Mouse (Mus musculus) 416B (cell line): Measurements from ENCODE around the gene Blvrb.
A peak's percentile ranks its signal among the peaks of the same experiment; 100 is the strongest.
"Not testable (repeated sequence)": the region's sequence is repeated elsewhere in the genome, so short reads cannot be mapped to it uniquely, and the experiment has no call there.

Source experiments
- DNase-seq: peaks from one replicate; pipeline ENCODE4 v3.0.0; 2011; ENCODE audit warnings: low read depth

Blvrb gene

GRCm38 (mm10) chr7:27483860-27484259, 36.1 kb downstream of the Blvrb start:
- DNase-seq = peak; percentile 79

DNA sequence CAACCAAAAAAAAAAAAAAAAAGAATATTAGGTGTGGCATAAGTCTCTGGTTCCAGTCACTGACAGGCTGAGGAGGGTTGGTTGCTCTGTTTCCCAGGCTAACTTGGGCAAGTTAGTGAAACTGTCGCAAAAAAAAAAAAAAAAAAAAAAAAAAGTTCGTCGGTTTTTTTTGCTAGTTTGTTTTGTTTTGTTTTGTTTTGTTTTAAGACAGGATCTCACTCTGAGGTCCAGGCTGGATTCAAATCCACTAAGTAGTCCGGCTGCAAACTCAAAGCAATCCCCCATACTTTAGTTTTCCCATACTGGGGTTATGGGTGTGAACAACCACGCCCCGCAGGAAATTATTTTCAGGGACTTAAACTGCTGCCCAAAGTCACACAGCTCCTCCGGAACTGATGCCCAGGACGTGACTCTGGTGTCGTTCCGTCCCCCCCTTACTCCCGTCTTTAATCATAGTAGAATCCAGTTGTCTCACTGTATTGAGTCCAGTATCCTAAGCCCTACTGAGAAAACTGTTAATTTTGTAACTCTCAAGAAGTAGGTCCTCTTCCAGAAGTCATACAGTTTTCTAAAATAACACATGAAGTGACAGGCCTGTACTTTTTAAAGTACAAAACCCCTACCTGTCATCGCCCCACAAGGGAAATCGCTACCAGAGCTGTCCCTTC, 38.5 kb downstream of the Blvrb start:
- DNase-seq = peak; percentile 95

DNA sequence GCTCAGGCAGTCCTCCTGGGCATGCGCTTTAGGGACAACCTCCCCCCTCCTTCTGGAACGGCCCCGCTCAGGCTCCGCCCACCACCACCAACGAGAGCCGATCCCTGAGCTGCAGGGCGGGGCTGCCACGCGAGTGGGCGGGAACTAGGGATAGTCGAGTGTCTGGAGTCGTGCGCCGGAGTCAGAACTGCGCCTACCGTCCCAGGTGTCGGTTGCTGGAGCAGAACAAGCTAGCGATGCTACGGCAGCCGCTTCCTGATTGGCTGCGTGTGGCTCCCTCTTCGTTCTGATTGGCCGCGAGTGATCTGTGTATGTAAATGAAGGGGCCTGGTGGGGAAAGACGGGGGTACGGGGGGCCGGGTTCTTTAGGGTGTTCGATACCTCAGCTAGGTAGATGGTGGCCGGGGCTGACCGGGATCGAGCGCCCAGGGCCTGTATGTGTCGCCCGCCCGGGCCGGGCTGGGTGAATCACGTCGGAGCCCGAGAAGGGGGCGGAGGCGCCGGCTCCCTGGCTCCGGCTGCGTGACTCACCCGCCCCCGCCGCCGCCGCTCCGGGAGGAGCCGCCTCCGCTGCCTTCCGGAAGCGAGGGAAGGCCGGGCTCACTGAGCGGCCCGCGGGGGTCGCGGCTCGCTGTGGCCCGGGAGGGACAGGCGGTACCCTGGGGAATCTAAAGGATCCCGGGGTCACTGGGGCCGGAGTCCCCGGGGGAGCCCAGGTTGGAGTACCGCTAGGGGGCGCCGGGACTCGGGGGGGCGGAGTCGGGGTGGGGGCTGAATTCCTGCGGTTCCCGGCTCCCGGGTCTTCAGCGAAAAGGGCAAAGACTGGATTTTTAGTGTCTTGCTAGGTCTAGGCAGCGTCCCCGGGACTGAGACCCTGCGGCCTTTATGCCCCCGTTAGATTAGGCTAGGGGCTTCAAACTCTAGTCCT, 39.3 kb downstream of the Blvrb start, which contains the start of gene Sertad1:
TSS of gene Sertad1 (plus strand) at position 141 of the 928 bp plus-strand sequence.
- DNase-seq = peak; percentile 99

DNA sequence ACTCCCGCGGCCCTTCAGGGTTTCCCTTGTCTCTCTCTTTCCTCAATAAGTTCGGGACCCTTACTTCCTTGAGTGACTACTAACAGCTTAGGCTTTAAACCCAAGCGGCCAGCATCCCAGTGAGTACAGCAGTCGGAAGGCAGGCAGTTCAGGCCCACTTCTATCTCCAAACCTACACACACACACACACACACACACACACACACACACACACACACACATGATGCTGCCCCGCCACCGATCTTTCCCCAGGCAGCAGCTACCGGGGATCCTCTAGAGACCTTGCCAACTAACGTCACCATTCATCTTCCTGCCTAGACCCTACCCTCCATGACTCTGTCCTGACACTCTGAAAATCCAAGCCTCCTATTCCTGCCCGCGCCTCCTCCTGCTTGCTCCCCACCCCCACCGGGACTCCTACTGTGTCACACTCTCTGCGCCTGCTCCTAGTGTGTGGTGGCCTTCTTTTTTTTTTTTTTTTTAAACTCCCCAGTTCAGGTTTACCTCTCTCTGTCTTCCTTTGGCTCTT, 40.0 kb downstream of the Blvrb start:
- peak; percentile 75 for DNase-seq

DNA sequence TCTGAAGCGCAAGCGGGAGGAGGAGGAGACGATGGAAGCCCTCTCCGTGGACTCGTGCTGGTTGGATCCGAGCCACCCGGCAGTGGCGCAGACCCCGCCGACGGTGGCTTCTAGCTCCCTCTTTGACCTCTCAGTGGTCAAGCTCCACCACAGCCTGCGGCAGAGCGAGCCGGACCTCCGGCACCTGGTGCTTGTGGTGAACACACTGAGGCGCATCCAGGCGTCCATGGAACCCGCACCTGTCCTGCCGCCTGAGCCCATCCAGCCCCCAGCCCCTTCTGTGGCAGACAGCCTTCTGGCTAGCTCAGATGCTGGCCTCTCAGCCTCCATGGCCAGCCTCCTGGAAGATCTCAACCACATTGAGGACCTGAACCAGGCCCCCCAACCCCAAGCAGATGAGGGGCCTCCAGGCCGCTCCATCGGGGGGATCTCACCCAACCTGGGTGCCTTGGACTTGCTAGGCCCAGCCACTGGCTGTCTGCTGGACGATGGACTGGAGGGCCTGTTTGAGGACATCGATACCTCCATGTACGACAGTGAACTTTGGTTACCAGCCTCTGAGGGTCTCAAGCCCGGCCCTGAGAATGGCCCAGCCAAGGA, 41.6 kb downstream of the Blvrb start:
- DNase-seq = no peak

DNA sequence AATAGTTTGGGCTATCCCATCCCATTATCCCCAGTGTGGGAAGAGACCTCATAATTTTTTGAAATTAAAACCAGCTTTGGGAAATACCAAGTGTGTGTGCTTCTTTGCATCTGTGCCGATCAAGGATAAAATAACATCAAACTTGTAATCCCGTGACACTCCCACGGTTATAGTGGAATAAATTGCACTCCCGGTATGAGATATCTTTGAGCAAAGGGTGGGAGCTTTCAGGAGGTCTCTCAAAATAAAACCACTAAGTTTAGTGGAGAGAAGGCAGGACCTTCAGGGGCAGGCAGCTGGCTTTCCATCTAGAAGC, 42.4 kb downstream of the Blvrb start:
- no peak for DNase-seq

DNA sequence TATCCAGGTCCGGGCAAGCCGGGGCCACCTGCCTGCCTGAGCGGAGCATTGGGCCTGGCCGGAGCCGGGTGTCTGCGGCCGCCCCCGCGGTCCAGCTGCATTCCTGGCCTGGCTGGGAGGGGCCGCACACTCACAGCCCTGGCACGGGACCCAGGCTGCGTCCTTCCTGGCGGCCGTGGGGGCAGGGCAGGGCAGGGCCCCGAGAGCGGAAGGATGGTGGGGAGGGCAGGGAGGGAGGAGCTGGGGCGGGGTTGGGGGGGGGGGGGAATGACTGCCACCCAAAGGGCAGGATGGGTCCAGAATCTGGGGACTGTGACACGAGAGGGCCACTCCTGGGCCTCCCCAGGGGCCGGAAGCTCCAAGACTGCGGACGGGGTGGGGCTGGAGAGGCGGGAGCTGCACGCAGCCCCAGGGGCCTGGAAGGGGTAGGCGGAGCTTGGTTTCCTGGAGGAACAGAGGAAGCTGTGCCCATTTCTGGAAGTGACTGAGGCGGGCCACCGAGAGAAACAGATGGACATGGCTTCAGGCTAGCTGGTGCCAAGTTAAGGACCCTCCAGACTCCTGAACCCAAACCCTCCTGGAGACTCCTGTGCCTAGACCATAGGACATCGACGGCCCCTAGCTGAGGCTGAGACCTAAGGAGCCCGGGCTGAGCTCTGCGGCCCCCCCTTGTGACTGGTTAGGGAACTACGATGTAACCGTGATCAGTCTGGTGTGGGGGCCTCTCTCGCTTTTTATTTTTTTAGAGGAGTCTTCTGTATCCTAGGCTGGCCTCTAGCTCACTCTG, 43.0 kb downstream of the Blvrb start:
- peak; percentile 98 for DNase-seq

DNA sequence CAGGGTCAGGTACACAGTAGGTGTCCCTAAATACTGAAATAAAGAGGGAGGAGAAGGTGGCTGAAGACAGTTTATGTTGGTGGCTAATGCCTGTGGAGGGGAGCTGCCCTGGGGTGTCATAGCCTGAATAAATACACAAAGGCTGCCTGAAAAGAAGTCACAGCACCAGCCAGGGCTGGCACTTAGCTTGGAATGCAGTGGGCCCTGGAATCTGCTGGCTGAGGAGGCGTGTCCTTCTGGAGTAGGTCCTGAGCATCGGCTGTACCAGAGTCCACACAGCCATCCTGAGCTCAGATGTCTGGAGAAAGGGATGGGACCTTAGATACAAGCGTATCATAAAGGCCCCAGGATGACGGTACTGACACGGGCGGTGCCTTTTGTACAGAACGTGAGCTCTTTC, 44.1 kb downstream of the Blvrb start:
- no peak for DNase-seq

GRCm38 (mm10) chr7:27493022-27493421, 45.2 kb downstream of the Blvrb start:
- no peak for DNase-seq

- no peak for DNase-seq
These were observed 45.7 kb downstream of the Blvrb start for GRCm38 (mm10) chr7:27493450-27493849.

GRCm38 (mm10) chr7:27494659-27495367, 47.0 kb downstream of the Blvrb start:
- DNase-seq = not testable (repeated sequence)

- no peak for DNase-seq
These were observed 51.3 kb downstream of the Blvrb start, which contains the start of gene Prx for GRCm38 (mm10) chr7:27499036-27499435. TSS of gene Prx (plus strand) at chr7:27499324.

DNA sequence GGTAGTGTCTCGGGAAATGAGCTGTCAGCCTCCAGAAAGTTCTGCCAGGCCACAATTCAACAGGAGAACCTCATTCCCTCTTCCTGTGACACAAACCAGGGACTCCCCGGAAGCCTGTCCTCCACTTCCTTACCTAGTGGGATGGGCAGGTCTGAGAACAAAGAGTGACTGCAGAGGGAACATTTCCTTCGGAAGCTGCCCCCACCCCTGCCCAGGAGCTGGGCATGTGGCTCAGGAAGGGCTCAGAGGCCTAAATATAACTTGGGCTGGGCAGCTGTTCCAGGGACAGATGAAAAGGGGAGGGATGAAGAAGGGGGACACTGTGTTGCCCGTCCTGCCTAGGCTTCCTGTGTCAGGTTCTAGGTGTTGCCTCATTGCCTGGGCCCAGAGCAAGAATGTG, 53.8 kb downstream of the Blvrb start:
- DNase-seq = no peak

- peak; percentile 66 for DNase-seq
These were observed 59.1 kb downstream of the Blvrb start for GRCm38 (mm10) chr7:27506765-27507370.

GRCm38 (mm10) chr7:27507711-27508647, 60.2 kb downstream of the Blvrb start:
- DNase-seq = peak; percentile 99

- DNase-seq = peak; percentile 91
These were observed 60.8 kb downstream of the Blvrb start for GRCm38 (mm10) chr7:27508648-27509005.

DNA sequence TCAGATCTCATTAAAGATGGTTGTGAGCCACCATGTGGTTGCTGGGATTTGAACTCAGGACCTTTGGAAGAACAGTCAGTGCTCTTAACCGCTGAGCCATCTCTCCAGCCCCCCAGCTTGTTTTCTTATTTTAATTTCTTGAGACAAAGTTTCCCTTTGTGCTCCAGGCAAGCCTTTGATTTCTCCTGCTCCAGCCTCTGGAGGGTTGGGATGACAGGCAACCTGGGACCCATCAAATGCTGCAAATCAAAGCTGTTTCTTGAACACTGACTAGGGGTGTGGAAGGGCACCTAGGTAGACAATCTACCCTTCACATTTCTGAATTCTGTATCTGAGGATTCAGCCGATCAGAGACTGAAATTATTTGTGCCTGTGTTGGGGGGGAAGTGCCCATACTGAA, 63.0 kb downstream of the Blvrb start:
- DNase-seq = no peak

DNA sequence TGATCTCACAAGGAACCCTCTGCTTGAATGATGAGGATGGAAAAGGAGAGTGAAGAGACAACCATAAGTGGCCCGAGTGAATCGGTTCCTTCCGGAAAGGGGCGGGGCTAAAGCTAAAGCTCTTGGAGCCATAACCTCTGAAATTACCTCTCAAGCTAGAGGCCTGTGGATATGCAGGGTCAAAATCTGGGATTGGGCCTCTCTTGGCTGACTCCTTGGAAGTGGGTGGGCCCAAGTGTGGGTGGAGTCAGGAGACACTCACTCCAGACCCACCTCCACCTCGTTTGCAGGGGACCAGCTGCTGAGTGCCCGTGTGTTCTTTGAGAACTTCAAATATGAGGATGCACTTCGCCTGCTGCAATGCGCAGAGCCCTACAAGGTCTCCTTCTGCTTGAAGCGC, 67.2 kb downstream of the Blvrb start:
- DNase-seq = no peak
